Mouse (Mus musculus) NIH3T3 (cell line): ENCODE measurements around the gene Dph2.

ENCODE experiments used
- DNase-seq: peaks from one replicate; pipeline ENCODE4 v3.0.0-alpha.2; 2012; ENCODE audit warnings: low read depth

Gene Dph2

DNA sequence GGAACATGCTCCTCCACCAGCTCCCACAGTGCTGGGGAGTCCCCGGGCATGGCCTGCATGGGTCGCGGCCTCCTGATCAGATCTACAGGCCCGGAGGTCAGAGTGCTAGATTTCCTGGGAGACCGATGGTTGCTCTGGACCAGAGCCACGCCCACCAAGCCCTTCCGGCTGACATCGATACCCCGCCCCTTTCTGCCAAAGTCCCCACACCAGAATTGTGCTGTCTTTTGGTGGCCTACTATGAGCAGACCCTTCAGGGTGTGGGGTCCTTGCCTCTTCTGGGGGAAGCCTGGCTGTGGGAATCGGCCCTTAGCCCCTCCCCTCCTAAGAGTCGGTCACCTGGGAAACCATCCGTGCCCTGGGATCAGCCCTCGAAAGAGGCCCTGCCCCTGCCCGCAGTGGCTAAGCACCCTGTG is 19.4 kb downstream of the Dph2 start, which contains the start of gene Ccdc24:
TSS of gene Ccdc24 (minus strand) at position 87 of the 416 bp plus-strand sequence.
- DNase-seq = no peak

DNA sequence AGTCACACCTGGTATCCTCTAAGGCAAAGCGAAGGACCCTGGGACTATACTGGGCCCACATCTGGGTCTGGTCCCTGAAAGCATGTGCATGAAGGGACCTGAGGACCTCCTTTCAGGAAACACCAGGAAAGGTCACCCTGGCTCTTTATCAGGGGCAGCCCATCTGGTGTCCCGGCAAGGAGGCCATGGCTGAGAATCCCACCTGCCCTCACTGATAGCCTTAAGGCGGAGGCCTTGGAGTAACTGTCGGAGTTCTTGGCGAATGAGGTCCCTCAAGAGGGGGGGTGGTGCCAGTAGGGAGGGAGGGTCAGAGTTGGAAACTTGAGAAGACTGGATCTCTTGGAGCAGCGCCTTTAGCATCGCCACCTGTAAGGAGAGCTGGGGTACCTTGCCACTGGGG is 20.0 kb downstream of the Dph2 start:
- no peak for DNase-seq

DNA sequence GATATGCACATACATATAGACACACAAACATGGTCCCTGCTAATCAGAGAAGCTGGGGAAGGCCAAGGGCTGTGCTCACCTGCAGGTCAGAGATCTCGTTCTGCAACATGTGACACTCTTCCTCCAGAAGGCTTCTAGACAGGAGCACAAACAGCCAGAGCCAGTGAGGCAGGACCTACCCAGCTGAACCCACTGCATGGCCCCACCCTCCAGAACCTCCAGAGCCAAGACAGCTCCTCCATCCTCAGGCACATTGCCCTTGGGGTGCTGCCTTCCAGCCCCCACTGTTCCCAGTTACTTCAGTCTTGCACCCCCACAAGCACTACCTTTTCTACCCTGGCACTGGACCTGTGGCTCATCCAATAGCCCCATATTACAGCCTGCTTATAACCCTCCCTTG is 21.4 kb downstream of the Dph2 start:
- no peak for DNase-seq

DNA sequence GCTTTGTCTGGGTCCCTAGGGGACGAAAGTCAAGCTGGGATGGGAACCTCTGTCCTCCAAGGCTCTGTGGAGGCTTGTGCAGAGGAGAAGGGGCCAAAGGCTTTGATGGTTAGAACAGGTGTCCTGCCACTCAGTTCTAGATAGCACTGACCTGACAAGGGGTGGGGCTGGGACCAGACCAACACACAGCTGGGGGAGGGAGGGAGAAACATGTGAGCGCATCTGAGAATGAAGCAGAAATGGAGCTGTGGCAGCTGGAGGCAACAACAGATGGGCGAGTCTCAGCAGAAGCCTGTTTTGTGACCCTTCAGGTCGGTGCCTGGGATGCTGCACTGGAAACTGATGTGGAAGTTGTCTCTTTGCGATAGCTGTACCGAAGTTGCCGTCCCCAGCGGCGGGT is 22.5 kb downstream of the Dph2 start:
- no peak for DNase-seq

GRCm38 (mm10) chr4:117867823-117868222 is 24.0 kb downstream of the Dph2 start:
- DNase-seq = peak; percentile 55

GRCm38 (mm10) chr4:117867000-117867399 is 24.8 kb downstream of the Dph2 start:
- no peak for DNase-seq

DNA sequence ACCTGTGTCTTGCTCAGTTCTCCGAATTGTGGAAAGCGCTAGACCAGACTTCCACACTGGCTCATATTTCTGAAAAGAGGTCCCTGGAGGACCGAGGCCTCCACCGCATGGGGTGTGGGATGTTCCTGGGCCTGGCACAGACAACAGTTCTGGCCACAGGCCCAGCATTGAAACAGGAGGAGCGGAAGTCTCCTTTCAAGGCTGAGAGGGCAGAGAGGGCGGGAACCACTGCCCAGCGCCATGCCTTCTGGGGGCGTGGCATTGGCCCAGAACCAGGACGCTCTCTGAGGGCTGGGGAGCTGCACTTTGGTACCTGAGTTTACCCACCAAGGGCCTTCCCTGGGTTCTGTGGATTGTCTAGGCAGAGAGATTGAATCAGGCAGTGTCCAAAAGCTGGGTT is 25.7 kb downstream of the Dph2 start:
- DNase-seq = peak; percentile 81

- peak; percentile 29 for DNase-seq
Measured at GRCm38 (mm10) chr4:117862823-117863222, 29.0 kb downstream of the Dph2 start.

GRCm38 (mm10) chr4:117860570-117860969 is 31.3 kb downstream of the Dph2 start:
- DNase-seq = no peak

GRCm38 (mm10) chr4:117858794-117859193 is 33.0 kb downstream of the Dph2 start:
- peak; percentile 65 for DNase-seq

DNA sequence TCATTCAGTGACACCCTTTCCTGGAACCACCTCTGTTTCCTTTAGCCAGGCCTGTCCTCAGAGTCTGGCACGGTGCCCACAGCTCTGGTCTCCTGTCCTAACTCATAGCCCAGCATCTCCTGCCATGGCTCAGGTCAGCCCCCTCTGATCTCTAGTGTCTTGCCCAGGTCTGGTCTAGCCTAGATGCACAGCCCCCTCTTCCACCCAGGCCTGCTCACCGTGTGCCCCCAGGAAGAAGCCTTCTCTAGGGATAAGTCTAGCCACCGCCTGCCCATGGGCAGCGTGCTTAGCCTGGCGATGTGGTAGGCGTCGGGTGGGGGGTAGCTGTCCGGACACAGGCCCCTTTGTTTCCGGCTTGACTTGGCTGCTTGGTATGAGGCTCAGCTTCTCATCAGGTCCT is 36.7 kb downstream of the Dph2 start:
- DNase-seq = no peak

GRCm38 (mm10) chr4:117852152-117852868 is 39.5 kb downstream of the Dph2 start:
- DNase-seq = no peak

- peak; percentile 29 for DNase-seq
Measured at GRCm38 (mm10) chr4:117850871-117851270, 41.0 kb downstream of the Dph2 start.

DNA sequence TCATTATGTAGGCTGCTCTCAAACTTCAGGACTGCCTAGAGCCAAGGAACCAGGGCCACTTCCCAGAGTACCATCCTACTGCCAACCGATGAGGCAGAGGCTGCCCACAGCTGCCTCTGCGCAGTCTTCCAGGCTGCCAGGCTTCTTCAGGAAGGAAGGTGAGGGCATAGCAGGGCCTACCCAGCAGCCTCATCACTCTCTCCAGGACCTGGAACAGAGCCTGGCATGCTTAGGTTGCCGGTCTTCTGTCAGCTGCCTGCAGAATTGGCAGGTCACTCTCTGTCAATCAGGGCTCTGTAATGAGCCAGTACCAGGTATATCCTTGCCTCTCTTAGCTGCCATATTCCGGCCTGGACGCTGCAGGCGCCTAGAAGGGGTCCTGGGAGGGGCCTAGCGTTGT is 41.7 kb downstream of the Dph2 start:
- no peak for DNase-seq

DNA sequence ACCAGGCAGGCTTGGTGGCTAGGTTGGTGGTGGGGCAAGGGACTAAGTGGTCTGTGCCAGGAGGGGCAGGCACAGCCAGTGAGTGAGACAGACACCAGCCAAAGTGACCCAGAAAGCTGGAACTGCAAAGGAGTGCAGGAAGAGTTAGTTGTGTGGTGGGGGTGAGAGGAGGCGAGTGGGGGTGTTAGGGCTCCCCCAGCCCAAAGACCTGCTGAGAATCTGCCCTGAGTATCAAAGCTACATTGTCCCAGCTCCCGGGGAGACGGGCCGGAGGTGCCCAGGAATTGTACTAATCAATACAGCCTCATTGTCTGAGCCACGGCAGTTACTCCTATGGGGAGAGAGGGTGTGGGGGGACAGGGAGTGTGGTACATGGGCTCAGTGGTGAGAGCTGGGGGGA is 42.3 kb downstream of the Dph2 start:
- no peak for DNase-seq

DNA sequence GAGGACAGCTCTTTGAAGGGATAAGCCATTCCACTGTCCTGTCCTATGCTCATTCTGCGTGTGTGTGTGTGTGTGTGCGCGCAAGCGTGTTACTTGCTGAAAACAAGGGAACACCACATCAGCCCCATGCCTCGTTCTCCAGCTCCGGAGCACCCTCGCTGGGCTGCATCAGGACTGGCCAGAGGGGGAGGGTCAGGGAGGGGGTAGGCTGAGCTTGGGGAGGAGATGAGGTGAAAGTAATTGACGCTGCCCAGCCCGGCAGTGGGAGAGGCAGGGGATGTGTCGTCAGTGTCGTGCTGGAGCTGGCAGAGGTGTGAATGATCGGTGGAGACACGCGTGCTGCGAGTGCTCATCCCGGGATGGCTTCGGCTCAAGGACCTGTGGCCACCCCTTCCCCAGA is 42.8 kb downstream of the Dph2 start:
- DNase-seq = no peak

GRCm38 (mm10) chr4:117847011-117847410 is 44.8 kb downstream of the Dph2 start:
- no peak for DNase-seq

GRCm38 (mm10) chr4:117846261-117846660 is 45.6 kb downstream of the Dph2 start:
- DNase-seq = no peak

GRCm38 (mm10) chr4:117845316-117845715 is 46.5 kb downstream of the Dph2 start:
- DNase-seq = no peak

DNA sequence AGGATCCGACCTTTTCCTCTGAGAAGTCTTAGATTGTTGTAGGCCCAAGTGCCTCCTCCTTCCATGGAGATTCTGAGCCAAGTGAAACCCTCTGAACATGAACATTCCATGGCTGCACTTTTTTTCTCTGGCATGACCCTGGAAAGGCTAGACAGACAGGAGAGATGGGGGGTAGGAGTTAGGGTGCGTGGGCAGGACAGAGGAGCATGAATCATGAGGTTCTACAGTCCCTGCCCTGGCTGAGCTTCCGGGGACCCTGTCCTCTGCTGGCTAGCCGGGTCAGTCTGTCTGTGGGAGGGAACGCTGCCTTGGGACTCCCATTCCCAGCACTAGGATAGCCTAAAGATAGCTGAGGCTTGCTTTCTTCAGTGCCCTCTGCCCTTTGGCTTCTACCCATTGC is 47.4 kb downstream of the Dph2 start:
- DNase-seq = no peak

DNA sequence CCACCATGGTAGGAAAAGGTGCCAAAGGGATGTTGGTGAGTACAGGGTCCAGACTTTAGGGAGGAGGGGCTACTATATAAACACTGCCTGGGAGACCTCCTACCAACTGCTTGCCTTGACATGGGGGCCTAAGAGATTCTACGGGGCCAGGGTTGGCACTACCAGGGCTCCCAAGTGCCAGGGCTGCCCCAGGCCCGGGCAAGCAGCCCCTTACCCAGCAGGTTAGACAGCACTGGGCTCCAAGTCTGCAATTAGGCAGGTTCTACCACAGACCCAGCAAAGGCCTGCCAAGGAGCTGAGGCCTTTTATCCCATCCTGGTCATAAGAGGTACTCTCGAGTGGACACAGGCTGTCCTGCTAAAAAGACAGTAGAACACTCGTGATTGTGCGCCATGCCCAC is 48.7 kb downstream of the Dph2 start:
- no peak for DNase-seq

GRCm38 (mm10) chr4:117841566-117841965 is 50.3 kb downstream of the Dph2 start:
- DNase-seq = peak; percentile 58

GRCm38 (mm10) chr4:117840821-117841220 is 51.0 kb downstream of the Dph2 start:
- DNase-seq = no peak

DNA sequence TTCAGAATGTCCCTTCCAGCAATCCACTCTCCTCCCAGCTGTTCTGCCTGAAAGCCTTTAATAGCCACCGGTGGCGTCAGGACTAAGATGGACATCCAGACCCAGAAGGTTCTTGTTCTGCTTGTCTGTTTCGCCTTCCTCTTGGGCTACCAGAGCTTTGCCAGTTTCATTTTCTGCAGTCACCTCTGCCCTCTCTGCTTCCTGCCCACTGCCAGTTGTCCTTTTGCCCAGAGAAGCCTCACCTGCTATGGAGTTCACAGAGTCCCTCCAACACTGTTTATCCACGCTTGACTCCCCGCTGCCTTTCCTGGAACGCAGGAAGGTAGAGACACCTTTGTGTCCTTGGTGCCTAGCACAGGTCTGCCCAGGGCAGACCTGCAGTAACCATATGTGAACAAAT is 52.5 kb downstream of the Dph2 start:
- DNase-seq = no peak
